Mouse (Mus musculus) forebrain, postnatal 0 days (tissue): ENCODE data around the gene Gm13283. TPM values are rescaled to one million over a fixed set of nuclear protein-coding genes. Genes with fewer than 3 reads are reported as not detected.
A peak's percentile ranks its signal among the peaks of the same experiment; 100 is the strongest.
"Not testable (repeated sequence)": the region's sequence is repeated elsewhere in the genome, so short reads cannot be mapped to it uniquely, and the experiment has no call there.

Experiments
- ATAC-seq: fragments of 200-750 bp; cut with Nextera tagmentation; 2 replicates; pipeline ENCODE4 v1.8.0; 2017; ENCODE audit warnings: mild to moderate bottlenecking, moderate library complexity
- DNase-seq: peaks from one replicate; pipeline ENCODE4 v3.0.0-alpha.2; 2015
- H3K27ac ChIP-seq: fragments of 300-500 bp; sonication (generic); 2 replicates; pipeline ENCODE4 v1.5.1; 2014; ENCODE audit warnings: low read depth, mild to moderate bottlenecking, antibody characterized with exemption, low read length, moderate library complexity, mixed read lengths
- H3K27me3 ChIP-seq: fragments of 300-500 bp; sonication (generic); 2 replicates; pipeline ENCODE4 v1.6.1; 2014; ENCODE audit warnings: mild to moderate bottlenecking, low read length, mixed read lengths; ENCODE audit not compliant: insufficient read depth
- H3K36me3 ChIP-seq: fragments of 300-500 bp; sonication (generic); 2 replicates; pipeline ENCODE4 v1.6.1; 2014; ENCODE audit warnings: mild to moderate bottlenecking, moderate library complexity; ENCODE audit not compliant: insufficient read depth
- H3K4me1 ChIP-seq: fragments of 300-500 bp; sonication (generic); 2 replicates; pipeline ENCODE4 v1.6.1; 2014; ENCODE audit warnings: antibody characterized with exemption; ENCODE audit not compliant: insufficient read depth
- H3K4me2 ChIP-seq: fragments of 300-500 bp; sonication (generic); 2 replicates; pipeline ENCODE4 v1.6.1; 2014; ENCODE audit warnings: low read depth, mild to moderate bottlenecking, moderate library complexity
- H3K4me3 ChIP-seq: fragments of 300-500 bp; sonication (generic); 2 replicates; pipeline ENCODE4 v1.5.1; 2014; ENCODE audit warnings: low read depth, low read length, mixed read lengths
- H3K9ac ChIP-seq: fragments of 300-500 bp; sonication (generic); 2 replicates; pipeline ENCODE4 v1.6.1; 2014; ENCODE audit warnings: mild to moderate bottlenecking
- H3K9me3 ChIP-seq: fragments of 300-500 bp; sonication (generic); 2 replicates; pipeline ENCODE4 v1.6.1; 2016; ENCODE audit warnings: low read length
- CTCF ChIP-seq: sonication (generic); IDR thresholded peaks from 2 replicates; pipeline ENCODE4 v1.5.1; 2016; ENCODE audit warnings: antibody characterized with exemption, control low read depth, low read depth
- WGBS: fragments of 180-500 bp; shearing (Covaris S2); extraction: QIAGEN DNeasy Blood & Tissue Kit; methylation state at CpG from one replicate; pipeline ENCODE4 v1.1.7; 2014; 5-methylcytosine and 5-hydroxymethylcytosine counted together
- polyA plus RNA-seq: library from polyadenylated mRNA; unstranded; fragments of >200 nt; fragmentation: Nextera tagmentation; extraction: Ambion mirVana; gene quantifications from 2 replicates; pipeline ENCODE4 v1.2.1, GENCODE M21; 2015
- total RNA-seq: library from RNA; depleted of rRNA; stranded (reverse); fragments of >200 nt; gene quantifications from 2 replicates; pipeline ENCODE4 v1.2.3, GENCODE M21; 2014; rRNA removed

The Gm13283 gene
- not detected in 2 replicates for total RNA-seq
- not detected in 2 replicates for polyA plus RNA-seq

DNA sequence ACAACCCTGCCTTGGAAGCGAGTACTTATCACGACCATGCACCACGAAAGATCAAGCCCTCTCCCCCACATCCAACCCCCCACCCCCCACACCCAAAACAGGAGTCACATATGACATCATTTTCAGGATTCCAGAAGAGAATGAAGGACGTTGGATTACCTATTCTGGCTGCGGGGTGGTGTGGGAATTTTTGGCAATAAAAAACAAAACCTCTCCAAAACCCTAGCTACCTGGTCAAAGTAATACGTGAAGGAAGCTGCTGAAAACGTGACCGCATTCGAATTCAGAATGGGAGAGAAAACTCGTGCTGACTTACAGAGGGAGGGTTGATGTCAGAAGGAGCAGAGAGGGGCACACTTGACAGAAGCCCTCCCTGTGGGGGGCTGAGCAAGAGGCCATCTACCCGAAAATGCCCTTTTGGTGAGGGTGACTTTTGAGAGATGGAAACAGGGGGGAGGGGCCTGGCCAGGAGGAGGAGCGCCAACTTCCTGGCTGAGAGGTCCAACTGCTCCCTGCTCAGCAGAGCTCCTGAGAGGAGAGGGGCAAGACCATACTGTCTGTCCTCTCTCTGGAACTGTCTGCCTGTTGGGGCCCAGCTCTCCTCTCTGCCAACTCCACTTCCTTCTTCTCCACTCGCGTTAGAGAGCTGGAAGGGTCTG is at the start of gene Gm13283:
Gene Gm13283 (plus strand): TSS at position 510 of the 659 bp plus-strand sequence.
- not testable (repeated sequence) for H3K36me3 ChIP-seq, H3K27me3 ChIP-seq, H3K4me1 ChIP-seq, ATAC-seq, DNase-seq, H3K27ac ChIP-seq, H3K9ac ChIP-seq, H3K9me3 ChIP-seq
- Histone ChIP-seq H3K4me2 (peak within 1 kb of the TSS; percentile 62), H3K4me3 (peak within 1 kb of the TSS; percentile 27)
- WGBS, result 34% methylated on average over 8 of the region's 14 CpGs

DNA sequence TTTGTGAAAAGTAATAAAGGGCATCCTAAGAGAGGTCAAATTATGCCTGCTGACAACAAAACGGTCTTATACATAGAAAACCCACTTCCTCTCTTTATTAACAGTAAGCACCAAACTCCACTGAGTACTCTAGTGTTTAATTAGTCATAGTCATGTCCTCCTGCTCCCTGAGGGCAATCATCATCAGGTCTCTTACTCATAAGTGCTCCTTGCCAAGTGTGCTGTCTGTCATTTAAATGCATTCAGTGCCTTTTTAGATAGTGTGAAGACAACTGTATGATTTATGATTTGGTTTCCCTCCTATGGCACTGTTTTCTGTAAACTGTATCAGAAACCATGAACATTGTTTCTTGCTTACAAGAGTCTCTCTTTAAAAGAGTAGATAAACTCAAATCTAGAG is 45.6 kb upstream of the Gm13283 start:
- DNase-seq (no peak), ATAC-seq (no peak)
- Histone ChIP-seq H3K9ac (no peak overlapping the region), H3K27ac (no peak overlapping the region), H3K36me3 (peaks cover 13% of the 10 kb centered on the region; the same call in 1 of the 2 replicates), H3K4me1 (0 out of 2 replicates have a peak, but pooled peaks cover 10% of the 10 kb centered on the region), H3K9me3 (no peaks in the 10 kb centered on the region), H3K4me2 (no peak overlapping the region), H3K4me3 (no peak overlapping the region), H3K27me3 (no peaks in the 10 kb centered on the region)
- TF ChIP-seq CTCF, result no peak
- 83% methylated on average over 1 of the region's 1 CpGs for WGBS

DNA sequence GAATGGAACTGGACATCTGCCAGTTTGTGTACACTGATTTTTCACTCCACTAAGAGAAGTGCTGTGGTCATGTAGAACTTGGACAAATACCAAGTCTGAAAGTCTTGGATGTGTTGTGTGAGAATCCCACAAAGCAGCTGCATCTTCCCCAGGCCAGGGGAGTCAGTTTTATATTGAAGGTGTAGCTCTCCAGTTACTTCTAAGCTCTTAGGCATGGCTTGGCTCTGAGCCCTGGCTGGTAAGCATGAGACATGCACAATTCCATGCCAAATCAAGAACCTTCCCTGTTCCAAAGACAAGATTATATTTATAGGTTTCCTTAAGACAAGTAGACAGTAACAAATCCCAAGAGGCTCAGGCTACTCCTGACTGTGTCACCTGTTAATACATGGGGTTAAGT is 44.9 kb upstream of the Gm13283 start:
- Histone ChIP-seq H3K36me3 (peaks cover 13% of the 10 kb centered on the region; the same call in 1 of the 2 replicates), H3K4me1 (peaks cover 11% of the 10 kb centered on the region), H3K27ac (no peak overlapping the region), H3K9ac (no peak overlapping the region), H3K4me2 (no peak overlapping the region), H3K4me3 (no peak overlapping the region), H3K27me3 (no peaks in the 10 kb centered on the region), H3K9me3 (no peaks in the 10 kb centered on the region)
- no peak for ATAC-seq
- no peak for TF ChIP-seq CTCF
- no peak for DNase-seq

DNA sequence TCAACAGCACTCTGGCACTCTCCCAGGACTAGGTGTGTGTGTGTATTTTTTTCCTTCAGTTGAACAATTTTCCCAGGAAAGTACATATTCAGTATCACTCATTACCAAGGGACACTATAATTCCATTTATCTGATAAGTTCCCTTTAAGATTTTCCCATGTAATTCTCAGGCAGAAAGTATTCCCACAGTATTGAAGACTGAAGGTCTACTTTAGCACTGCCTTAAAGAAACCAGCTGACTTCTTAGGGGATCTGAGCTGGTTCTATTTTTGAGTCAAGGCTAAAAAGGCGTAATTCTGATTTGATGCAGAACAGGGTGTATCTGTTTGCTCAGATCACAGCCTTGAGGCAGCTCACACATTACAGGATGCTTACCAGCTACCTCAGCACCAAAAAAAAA is 41.2 kb upstream of the Gm13283 start:
- 33% methylated on average over 1 of the region's 1 CpGs for WGBS
- Histone ChIP-seq H3K27ac (no peak overlapping the region), H3K36me3 (peaks cover 8% of the 10 kb centered on the region; the same call in 1 of the 2 replicates), H3K9ac (peak overlapping the region; percentile 18; the same call in 1 of the 2 replicates), H3K4me3 (peak overlapping the region; percentile 27), H3K4me2 (peak overlapping the region; percentile 46), H3K27me3 (no peaks in the 10 kb centered on the region), H3K9me3 (no peaks in the 10 kb centered on the region), H3K4me1 (peaks cover 24% of the 10 kb centered on the region)
- TF ChIP-seq CTCF, result no peak
- no peak for ATAC-seq
- no peak for DNase-seq

DNA sequence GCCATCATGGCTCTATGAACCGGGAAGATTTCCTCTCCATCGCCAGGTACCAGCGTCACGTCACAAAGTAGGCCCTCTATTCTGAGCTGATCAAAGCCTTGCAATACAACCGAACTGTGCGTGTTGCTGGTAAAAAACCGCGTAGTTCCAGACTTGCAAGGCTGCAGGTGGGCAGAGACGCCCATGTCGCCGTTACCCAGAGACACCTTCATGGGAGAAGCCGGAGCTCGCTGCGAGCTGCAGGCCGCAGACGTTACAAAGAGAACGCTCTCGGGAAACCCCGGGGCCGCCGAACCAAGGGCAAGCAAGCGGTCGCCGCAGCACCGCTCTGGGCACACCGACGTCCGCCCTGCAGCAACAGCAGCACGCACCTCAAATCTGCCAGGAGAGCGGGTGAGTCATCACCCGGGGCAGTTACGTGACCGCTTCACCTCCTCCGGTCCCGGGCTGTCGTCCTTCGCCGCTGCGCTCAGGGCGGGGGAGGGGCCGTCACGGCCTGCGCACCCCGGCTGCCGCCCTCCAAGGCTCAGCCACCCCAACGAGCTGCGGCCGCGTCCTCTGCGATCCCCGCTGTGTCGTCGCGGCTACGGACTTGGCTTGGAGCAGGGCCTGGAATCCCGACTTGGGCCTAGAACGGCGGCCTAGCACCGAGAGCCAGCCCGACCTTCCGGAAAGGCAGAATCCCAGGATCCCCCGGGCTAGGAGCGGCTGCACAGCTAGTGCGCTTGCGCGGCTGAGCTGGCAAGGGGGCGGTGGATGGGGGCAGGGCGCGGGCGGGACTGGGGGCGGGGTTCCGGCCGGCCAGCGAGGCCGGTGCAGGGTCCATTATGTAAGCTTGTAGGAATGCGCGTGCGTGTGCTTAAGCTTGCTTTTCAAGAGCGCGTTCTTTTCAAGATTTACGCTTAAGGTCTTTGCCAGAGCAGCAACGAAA is 37.9 kb upstream of the Gm13283 start, which contains the start of the genes Gm26566 and Klhl9:
Gene Gm26566 (plus strand): TSS at position 15 of the 931 bp plus-strand sequence.
Gene Klhl9 (minus strand): TSS at position 675 of the 931 bp plus-strand sequence.
- DNase-seq, result peak; percentile 96

DNA sequence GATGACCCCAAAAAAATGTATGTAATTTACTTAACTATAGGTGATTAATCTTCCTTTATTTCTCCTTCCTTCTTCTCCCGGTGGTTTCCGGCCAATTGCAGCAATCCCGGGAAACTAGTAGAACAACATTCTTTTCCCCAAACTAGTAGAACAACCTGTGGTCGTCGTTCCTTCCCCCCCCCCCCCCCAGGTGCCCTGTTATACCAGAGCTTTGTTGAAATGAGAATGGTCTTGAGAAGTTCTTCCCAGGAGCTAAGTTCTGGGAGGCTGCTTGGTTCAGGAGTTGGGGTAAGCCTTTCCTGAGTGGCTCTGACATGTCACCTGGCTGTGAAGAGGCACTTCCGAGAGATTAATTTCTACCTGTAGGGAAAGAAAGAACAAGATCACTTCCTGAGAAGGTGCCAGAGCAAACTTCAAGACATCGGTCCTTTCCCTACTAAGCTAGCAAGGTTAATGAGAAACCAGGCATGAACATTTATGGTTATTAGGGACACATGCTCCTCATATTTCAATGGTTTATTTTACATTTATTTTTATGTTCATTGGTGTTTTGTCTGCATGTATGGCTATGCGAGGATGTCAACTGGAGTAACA is 36.3 kb upstream of the Gm13283 start:
- Histone ChIP-seq H3K27me3 (no peaks in the 10 kb centered on the region; the same call in 1 of the 2 replicates), H3K9ac (no peak overlapping the region), H3K36me3 (no peaks in the 10 kb centered on the region), H3K4me2 (no peak overlapping the region), H3K9me3 (no peaks in the 10 kb centered on the region), H3K27ac (no peak overlapping the region), H3K4me1 (peaks cover 20% of the 10 kb centered on the region), H3K4me3 (no peak overlapping the region)
- 69% methylated on average over 8 of the region's 8 CpGs for WGBS
- ATAC-seq, result no peak
- no peak for DNase-seq
- no peak for TF ChIP-seq CTCF

More for the DNA sequence above, 37.9 kb upstream of the Gm13283 start, which contains the start of the genes Gm26566 and Klhl9:
- H3K9me3 ChIP-seq, result no peaks in the 10 kb centered on the region
- TF ChIP-seq CTCF, result no peak
- peak within 1 kb of the TSS; percentile 85 for H3K4me2 ChIP-seq
- peaks cover 24% of the 10 kb centered on the region for H3K4me1 ChIP-seq
- H3K27ac ChIP-seq, result peak within 1 kb of the TSS; percentile 98
- H3K36me3 ChIP-seq, result no peaks in the 10 kb centered on the region
- ATAC-seq, result peak; percentile 96
- peak within 1 kb of the TSS; percentile 99 for H3K9ac ChIP-seq
- peak within 1 kb of the TSS; percentile 80 for H3K4me3 ChIP-seq
- WGBS, result under 1% methylated on average over 81 of the region's 82 CpGs
- H3K27me3 ChIP-seq, result no peaks in the 10 kb centered on the region
